Mouse (Mus musculus) lung, postnatal 0 days (tissue): Measurements from ENCODE around the gene Gh.

Experiments
- CTCF ChIP-seq: IDR thresholded peaks from 2 replicates; pipeline ENCODE4 v1.5.1; 2016; ENCODE audit warnings: antibody characterized with exemption, mild to moderate bottlenecking
- EP300 ChIP-seq: IDR thresholded peaks from 2 replicates; pipeline ENCODE4 v1.6.1; 2016; ENCODE audit warnings: antibody characterized with exemption, mild to moderate bottlenecking, control low read depth

GRCm38 (mm10) chr11:106286206-106286605 is 15.5 kb downstream of the Gh start:
- TF ChIP-seq EP300 (no peak), CTCF (no peak)
